Mouse (Mus musculus) forebrain, embryonic 12.5 days (tissue): ENCODE results near the gene Gyg. TPM values are rescaled to one million over a fixed set of nuclear protein-coding genes. Genes with fewer than 3 reads are reported as not detected.
"Not testable (repeated sequence)": the region's sequence is repeated elsewhere in the genome, so short reads cannot be mapped to it uniquely, and the experiment has no call there.

Experiments
- ATAC-seq: fragments of 200-750 bp; cut with Nextera tagmentation; 2 replicates; pipeline ENCODE4 v1.8.0; 2017; ENCODE audit warnings: moderate TSS enrichment; ENCODE audit not compliant: low FRiP score
- H3K27ac ChIP-seq: fragments of 300-500 bp; sonication (generic); 2 replicates; pipeline ENCODE4 v1.5.1; 2016; ENCODE audit warnings: mild to moderate bottlenecking
- H3K27me3 ChIP-seq: fragments of 300-500 bp; sonication (generic); 2 replicates; pipeline ENCODE4 v1.6.1; 2016; ENCODE audit warnings: mild to moderate bottlenecking
- H3K36me3 ChIP-seq: fragments of 300-500 bp; sonication (generic); replicated peaks from 2 replicates; pipeline ENCODE4 v1.6.1; 2016; ENCODE audit warnings: mild to moderate bottlenecking
- H3K4me1 ChIP-seq: fragments of 300-500 bp; sonication (generic); 2 replicates; pipeline ENCODE4 v1.6.1; 2016
- H3K4me2 ChIP-seq: fragments of 300-500 bp; sonication (generic); 2 replicates; pipeline ENCODE4 v1.6.1; 2016; ENCODE audit warnings: mild to moderate bottlenecking, moderate library complexity
- H3K4me3 ChIP-seq: fragments of 300-500 bp; sonication (generic); replicated peaks from 2 replicates; pipeline ENCODE4 v1.5.1; 2016; ENCODE audit warnings: mild to moderate bottlenecking
- H3K9ac ChIP-seq: fragments of 300-500 bp; sonication (generic); 2 replicates; pipeline ENCODE4 v1.6.1; 2016; ENCODE audit warnings: mild to moderate bottlenecking
- H3K9me3 ChIP-seq: fragments of 300-500 bp; sonication (generic); 2 replicates; pipeline ENCODE4 v1.6.1; 2016
- WGBS: fragments of 180-500 bp; shearing (Covaris S2); methylation state at CpG from one replicate; pipeline ENCODE4 v1.1.7; 2016; 5-methylcytosine and 5-hydroxymethylcytosine counted together
- polyA plus RNA-seq: library from polyadenylated mRNA; unstranded; fragments of >200 nt; fragmentation: Nextera tagmentation; extraction: Ambion mirVana; gene quantifications from 2 replicates; pipeline ENCODE4 v1.2.1, GENCODE M21; 2016

Gyg gene
- polyA plus RNA-seq, 1 experiment from 2014 or later, result 26.5 TPM

DNA sequence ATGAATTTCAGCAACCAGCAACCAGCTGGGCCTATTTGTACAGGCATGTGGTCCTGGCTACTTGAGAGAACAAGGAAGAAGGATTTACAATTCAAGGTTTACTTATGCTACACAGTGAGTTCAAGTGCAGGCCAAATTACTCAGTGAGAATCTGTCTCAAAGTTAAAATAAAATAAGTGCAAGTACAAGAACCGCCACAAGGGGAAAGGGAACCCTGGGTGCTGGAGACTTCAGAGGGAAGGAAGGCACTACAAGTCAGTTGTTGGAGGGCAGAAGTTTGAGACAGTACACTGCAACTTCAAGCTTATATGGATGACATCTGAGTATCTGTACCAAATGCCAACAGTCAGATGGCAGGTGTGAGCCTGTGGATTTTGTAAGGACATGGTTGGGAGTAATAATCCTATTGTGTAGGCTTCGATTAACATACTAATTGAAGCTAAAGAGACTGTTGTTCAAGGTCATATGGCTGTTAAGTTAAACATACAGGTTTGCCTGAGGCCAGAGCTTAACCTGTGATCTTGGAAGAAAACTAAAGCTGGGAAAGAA lies 28.0 kb downstream of the Gyg start:
- no peak overlapping the region for H3K4me2 ChIP-seq
- WGBS, result 72% methylated on average over 2 of the region's 2 CpGs
- no peak overlapping the region for H3K4me3 ChIP-seq
- ATAC-seq, result no peak
- no peak overlapping the region for H3K27ac ChIP-seq
- H3K36me3 ChIP-seq, result no peaks in the 10 kb centered on the region
- H3K27me3 ChIP-seq, result no peaks in the 10 kb centered on the region
- no peak overlapping the region for H3K9ac ChIP-seq
- no peaks in the 10 kb centered on the region for H3K4me1 ChIP-seq
- H3K9me3 ChIP-seq, result no peaks in the 10 kb centered on the region

DNA sequence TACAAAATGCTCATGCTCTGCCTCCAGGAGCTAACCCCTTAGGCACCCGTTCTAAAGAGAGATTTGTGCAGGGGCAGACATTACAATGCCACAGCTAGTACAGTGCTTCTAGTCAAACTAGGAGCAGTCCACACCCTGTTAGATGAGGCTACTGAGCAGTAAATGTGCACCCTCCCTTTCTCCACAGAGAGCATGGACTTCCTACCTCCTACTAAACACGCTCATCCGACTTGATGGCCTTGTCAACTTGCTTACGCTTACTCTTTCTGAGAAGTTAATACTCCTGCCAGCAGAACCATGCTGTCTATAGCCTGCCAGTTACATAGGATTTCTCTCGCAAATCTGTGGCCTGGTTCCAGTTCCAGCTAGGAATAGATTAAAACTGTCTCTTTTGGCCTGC lies 29.5 kb downstream of the Gyg start:
- H3K4me3 ChIP-seq, result no peak overlapping the region
- no peak overlapping the region for H3K4me2 ChIP-seq
- ATAC-seq, result no peak
- no peaks in the 10 kb centered on the region for H3K4me1 ChIP-seq
- H3K27ac ChIP-seq, result no peak overlapping the region
- WGBS, result 94% methylated on average over 5 of the region's 5 CpGs
- no peaks in the 10 kb centered on the region for H3K36me3 ChIP-seq
- H3K27me3 ChIP-seq, result no peaks in the 10 kb centered on the region
- H3K9me3 ChIP-seq, result no peaks in the 10 kb centered on the region
- no peak overlapping the region for H3K9ac ChIP-seq

DNA sequence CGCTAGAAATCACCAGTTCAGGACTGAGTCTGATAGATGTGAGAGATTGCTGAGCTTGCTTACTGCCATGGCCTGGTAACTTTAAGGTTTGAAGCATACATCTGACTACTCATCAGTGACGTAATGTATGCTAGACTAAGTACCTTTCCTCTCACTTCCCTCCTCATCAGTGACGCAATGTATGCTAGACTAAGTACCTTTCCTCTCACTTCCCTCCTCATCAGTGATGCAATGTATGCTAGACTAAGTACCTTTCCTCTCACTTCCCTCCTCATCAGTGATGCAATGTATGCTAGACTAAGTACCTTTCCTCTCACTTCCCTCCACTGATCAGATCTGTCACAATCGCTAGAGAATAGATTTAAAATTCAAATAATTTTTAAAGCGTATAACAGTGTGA lies 33.5 kb downstream of the Gyg start:
- H3K9me3 ChIP-seq, H3K36me3 ChIP-seq, H3K9ac ChIP-seq, H3K4me3 ChIP-seq, ATAC-seq, H3K4me2 ChIP-seq, H3K4me1 ChIP-seq, H3K27me3 ChIP-seq, H3K27ac ChIP-seq: not testable (repeated sequence)
- 97% methylated on average over 5 of the region's 5 CpGs for WGBS

DNA sequence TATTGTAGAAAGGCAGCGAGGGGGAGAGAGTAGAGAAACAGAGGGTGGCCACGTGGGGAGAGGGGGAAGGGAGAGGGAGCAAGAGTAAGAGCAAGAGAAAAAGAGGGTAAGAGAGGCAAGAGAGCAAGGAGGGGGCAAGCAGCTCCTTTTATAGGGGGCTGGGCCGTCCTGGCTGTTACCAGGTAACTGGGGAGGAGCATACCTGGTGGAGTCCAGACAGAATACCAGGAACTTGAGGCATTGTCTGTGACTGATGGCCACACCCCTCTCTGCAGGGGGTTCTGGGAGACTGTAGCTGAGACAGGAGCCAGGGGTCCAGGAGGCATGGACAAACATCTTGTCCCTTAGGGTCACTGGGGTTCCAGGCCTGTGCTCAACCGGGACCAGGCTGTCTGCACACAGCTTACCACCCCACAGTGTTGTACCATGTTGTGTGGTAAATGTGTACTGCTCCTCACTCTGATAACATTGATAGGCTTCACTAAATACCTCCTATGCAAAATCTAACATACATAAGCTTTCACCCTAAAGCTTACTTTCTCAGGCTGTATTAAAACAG lies 35.4 kb downstream of the Gyg start:
- H3K9ac ChIP-seq, result no peak overlapping the region
- no peak overlapping the region for H3K4me3 ChIP-seq
- no peaks in the 10 kb centered on the region for H3K27me3 ChIP-seq
- H3K4me1 ChIP-seq, result no peaks in the 10 kb centered on the region
- ATAC-seq, result 0 out of 2 replicates have a peak, but pooled peaks have one; percentile 33
- H3K27ac ChIP-seq, result no peak overlapping the region
- no peak overlapping the region for H3K4me2 ChIP-seq
- H3K36me3 ChIP-seq, result peaks cover 9% of the 10 kb centered on the region; the same call in 1 of the 2 replicates
- WGBS, result 61% methylated on average over 4 of the region's 4 CpGs
- H3K9me3 ChIP-seq, result no peaks in the 10 kb centered on the region

DNA sequence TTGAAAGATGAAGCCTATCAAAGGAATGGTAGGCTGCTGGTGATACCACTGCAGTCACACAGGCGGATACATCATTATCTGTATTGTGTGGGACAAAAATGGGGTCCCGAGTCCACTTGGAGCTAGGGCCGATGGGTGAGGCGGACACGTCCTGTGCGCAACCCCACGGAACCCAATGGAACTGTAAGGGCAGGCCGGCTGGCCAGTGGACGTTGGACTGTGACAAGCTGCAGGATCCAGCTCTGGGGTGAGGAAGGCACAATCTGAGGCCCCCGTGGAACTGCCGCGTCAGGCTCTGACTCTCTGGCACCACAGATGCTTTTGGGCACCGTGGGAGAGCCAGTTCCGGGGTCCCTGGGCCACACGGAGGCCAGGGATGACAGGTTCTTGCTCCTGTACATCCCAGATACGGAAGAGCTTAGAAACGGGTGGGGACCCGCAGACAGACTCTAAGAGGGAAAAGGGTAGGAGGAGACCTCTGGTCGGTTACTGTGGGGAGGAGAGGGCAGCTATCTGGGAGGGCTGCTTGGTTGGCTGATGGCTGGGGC lies 36.0 kb downstream of the Gyg start:
- Histone ChIP-seq H3K9ac (no peak overlapping the region), H3K27me3 (no peaks in the 10 kb centered on the region), H3K4me1 (no peaks in the 10 kb centered on the region), H3K9me3 (no peaks in the 10 kb centered on the region), H3K4me3 (no peak overlapping the region), H3K27ac (no peak overlapping the region), H3K4me2 (no peak overlapping the region), H3K36me3 (peaks cover 9% of the 10 kb centered on the region; the same call in 1 of the 2 replicates)
- WGBS, result 88% methylated on average over 19 of the region's 19 CpGs
- no peak for ATAC-seq

DNA sequence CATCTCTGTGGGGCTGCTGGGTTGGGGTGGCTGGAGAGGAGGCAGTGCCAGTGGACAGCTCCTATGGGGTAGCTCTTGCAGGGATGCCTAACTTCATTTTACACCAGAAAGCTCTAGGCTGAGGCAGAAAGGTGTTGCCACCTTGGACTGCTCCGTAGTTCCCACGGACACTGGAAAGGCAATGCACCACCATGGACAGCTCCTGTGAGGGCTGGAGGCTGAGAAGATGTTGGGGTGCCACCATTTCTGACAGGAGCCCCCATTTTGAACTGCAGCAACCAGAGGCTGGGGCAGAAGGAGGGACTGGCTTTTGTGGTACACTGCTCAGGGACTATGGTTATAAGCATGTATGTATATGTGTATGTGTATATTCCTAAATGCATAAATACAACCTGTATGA lies 43.2 kb downstream of the Gyg start:
- 91% methylated on average over 2 of the region's 2 CpGs for WGBS

DNA sequence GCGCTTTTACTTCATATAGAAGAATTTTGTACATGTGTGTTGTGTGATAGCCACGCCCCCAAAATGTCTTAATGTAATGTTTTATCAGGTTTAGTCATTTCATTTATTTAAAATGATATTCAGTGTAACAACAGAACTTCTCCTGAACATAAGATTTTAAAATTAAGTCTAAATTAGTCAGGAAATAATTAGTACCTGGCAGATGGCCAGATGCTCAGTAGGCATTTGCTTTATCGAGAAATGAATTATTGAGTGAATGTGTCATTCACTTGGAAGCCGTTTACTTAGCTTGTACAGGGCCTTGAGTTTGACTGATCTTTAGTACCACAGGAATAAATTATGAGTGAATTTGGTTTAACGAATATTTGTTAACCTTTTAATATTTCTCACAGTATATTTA lies 46.2 kb downstream of the Gyg start:
- Histone ChIP-seq H3K4me1 (no peaks in the 10 kb centered on the region), H3K4me2 (no peak overlapping the region), H3K27ac (no peak overlapping the region), H3K36me3 (peaks cover 23% of the 10 kb centered on the region), H3K9me3 (no peaks in the 10 kb centered on the region), H3K9ac (no peak overlapping the region), H3K4me3 (no peak overlapping the region), H3K27me3 (no peaks in the 10 kb centered on the region)
- WGBS, result 74% methylated on average over 5 of the region's 5 CpGs
- no peak for ATAC-seq

More for the DNA sequence above, 43.2 kb downstream of the Gyg start:
- no peaks in the 10 kb centered on the region for H3K27me3 ChIP-seq
- H3K4me2 ChIP-seq, result no peak overlapping the region
- H3K27ac ChIP-seq, result no peak overlapping the region
- H3K9me3 ChIP-seq, result no peaks in the 10 kb centered on the region
- H3K9ac ChIP-seq, result no peak overlapping the region
- peaks cover 27% of the 10 kb centered on the region for H3K36me3 ChIP-seq
- no peak overlapping the region for H3K4me3 ChIP-seq
- H3K4me1 ChIP-seq, result no peaks in the 10 kb centered on the region
- no peak for ATAC-seq

DNA sequence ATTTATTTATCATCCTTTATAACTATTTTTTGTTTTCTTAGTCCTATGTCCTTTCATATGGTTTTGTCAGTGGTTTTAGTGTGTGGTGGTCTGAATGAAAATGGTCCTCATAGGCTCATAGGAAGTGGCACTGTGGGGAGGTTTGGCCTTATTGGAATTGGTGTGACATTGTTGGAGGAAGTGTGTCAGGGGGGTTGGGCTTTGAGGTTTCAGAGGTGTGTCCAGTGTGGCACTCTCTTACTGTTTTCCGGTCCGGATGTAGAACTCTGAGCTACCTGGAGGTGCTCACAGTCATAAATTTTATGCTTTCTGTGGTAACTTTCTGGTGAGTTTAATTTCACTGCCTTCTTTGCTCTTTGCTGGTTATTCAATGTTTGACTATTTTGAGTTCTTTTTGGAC lies 50.3 kb downstream of the Gyg start:
- H3K36me3 ChIP-seq, result peaks cover 8% of the 10 kb centered on the region; the same call in 1 of the 2 replicates
- H3K9ac ChIP-seq, result no peak overlapping the region
- no peak overlapping the region for H3K4me3 ChIP-seq
- no peaks in the 10 kb centered on the region for H3K9me3 ChIP-seq
- H3K27ac ChIP-seq, result no peak overlapping the region
- H3K27me3 ChIP-seq, result no peaks in the 10 kb centered on the region
- no peak for ATAC-seq
- no peak overlapping the region for H3K4me2 ChIP-seq
- H3K4me1 ChIP-seq, result no peaks in the 10 kb centered on the region
- WGBS, result 97% methylated on average over 2 of the region's 2 CpGs

DNA sequence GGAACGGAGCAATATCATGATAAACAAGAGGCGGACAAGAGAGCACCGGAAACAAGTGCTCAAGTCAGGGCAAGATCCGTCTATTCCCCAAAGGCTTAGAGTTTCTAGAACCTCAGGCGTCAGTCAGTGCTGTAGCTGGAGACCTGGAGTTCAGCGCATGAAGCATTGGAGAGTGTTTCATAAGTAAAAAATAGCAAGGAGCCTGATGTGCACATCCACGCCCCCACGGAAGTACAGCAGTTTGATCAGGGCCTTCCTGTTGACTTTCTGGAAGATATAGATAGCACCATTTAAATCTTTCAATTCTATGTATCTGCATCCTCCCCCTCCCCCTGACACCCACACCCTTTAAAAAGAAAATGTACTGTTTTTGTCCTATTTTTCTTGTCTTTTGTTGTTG lies 50.8 kb downstream of the Gyg start:
- H3K4me1 ChIP-seq, result no peaks in the 10 kb centered on the region
- WGBS, result 94% methylated on average over 8 of the region's 8 CpGs
- H3K4me3 ChIP-seq, result no peak overlapping the region
- H3K27ac ChIP-seq, result no peak overlapping the region
- no peak overlapping the region for H3K4me2 ChIP-seq
- no peaks in the 10 kb centered on the region for H3K9me3 ChIP-seq
- H3K9ac ChIP-seq, result no peak overlapping the region
- no peaks in the 10 kb centered on the region for H3K27me3 ChIP-seq
- no peak for ATAC-seq
- peaks cover 5% of the 10 kb centered on the region; the same call in 1 of the 2 replicates for H3K36me3 ChIP-seq

DNA sequence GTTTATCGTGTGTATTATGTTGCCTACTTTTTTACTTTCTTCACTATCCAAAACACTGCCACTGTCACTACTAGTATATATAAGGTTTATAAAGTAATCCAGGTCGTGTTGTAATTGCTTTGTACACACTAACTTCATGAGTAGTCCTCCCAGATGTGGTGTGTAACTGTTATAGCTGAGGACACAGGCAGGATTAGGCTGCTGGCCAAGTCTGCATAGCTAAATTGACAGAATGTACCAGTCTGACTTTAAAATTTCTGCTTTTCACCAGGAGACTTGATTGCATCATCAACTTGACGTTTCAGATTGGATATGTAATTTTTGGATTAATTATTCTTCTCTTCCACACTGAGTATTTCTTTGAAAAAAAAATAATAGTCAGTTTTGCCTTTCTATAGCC lies 51.3 kb downstream of the Gyg start:
- 82% methylated on average over 3 of the region's 3 CpGs for WGBS
- H3K9me3 ChIP-seq, result no peaks in the 10 kb centered on the region
- H3K4me1 ChIP-seq, result no peaks in the 10 kb centered on the region
- no peaks in the 10 kb centered on the region for H3K27me3 ChIP-seq
- no peak overlapping the region for H3K9ac ChIP-seq
- no peak overlapping the region for H3K27ac ChIP-seq
- no peak overlapping the region for H3K4me3 ChIP-seq
- no peak for ATAC-seq
- no peak overlapping the region for H3K4me2 ChIP-seq
- H3K36me3 ChIP-seq, result peaks cover 4% of the 10 kb centered on the region; the same call in 1 of the 2 replicates

DNA sequence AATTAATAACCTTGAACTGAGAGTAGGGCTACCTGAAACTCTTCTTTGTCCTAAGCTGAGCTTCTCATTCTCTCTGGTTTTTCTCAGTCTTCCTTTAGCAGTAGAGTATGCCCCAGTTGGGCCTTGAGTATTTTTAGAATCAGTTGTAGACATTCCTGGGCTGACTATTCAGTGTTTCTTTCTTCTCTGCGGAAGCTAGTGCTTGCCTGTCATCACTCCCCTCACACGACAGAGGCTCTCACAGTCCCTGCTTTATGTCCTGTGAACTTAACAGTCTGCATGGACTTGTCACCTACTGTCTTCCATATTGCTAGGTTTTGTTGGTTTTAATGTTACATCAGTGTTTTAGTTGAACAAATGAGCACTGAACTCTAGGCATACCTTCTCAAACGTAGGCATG lies 73.0 kb downstream of the Gyg start:
- Histone ChIP-seq H3K27me3 (no peaks in the 10 kb centered on the region), H3K4me3 (no peak overlapping the region), H3K36me3 (peaks cover 22% of the 10 kb centered on the region; the same call in 1 of the 2 replicates), H3K4me1 (no peaks in the 10 kb centered on the region), H3K4me2 (no peak overlapping the region), H3K9ac (no peak overlapping the region), H3K27ac (no peak overlapping the region), H3K9me3 (no peaks in the 10 kb centered on the region)
- WGBS, result 92% methylated on average over 3 of the region's 3 CpGs
- no peak for ATAC-seq

DNA sequence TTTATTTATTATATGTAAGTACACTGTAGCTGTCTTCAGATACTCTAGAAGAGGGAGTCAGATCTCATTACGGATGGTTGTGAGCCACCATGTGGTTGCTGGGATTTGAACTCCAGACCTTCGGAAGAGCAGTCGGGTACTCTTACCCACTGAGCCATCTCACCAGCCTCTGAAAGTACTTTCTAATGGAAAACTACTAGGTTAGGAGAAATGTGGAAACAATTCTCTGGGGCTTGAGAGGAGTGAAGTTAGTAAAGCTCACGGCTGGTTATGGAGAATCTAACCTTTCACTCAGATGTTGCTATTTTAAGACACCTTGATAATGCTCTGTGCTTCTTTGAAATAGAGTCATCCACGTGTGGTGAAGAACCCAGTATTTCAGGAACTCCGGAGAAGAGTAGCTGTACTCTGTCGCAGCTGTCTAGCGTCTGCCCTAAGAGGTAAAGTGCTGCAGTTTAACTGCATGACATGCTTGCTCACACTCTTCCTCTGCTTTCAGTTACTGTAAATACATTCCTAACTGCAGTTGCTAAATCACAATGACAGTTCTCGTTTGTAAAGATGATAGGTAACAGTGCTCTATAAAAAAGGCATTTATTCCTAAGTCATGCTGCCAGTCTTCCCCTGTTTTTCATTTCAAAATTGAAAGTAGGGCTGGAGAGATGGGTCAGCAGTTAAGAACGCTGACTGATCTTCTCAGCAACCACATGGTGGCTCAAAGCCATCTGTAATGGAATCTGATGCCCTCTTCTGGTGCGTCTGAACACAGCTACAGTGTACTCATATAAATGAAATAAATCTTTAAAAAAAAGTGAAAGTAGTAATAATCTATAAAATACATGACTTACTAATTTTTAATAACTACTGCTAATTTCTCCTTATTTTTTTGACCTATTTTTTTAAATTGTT lies 78.7 kb downstream of the Gyg start:
- H3K27ac ChIP-seq, result no peak overlapping the region
- peaks cover 29% of the 10 kb centered on the region for H3K36me3 ChIP-seq
- H3K9ac ChIP-seq, result no peak overlapping the region
- no peak overlapping the region for H3K4me2 ChIP-seq
- no peaks in the 10 kb centered on the region for H3K27me3 ChIP-seq
- 85% methylated on average over 11 of the region's 11 CpGs for WGBS
- no peaks in the 10 kb centered on the region for H3K4me1 ChIP-seq
- H3K9me3 ChIP-seq, result no peaks in the 10 kb centered on the region
- ATAC-seq, result no peak
- no peak overlapping the region for H3K4me3 ChIP-seq
